Mouse (Mus musculus) splenic B cell, adult 2 months (primary cell): ENCODE data around the gene Zfc3h1.

Source experiments
- DNase-seq: peaks from one replicate; pipeline ENCODE4 v3.0.0-alpha.2; 2011; ENCODE audit warnings: low read depth, low spot score
- H3K27me3 ChIP-seq: 2 replicates; pipeline ENCODE4 v1.6.1; 2012; ENCODE audit warnings: mild to moderate bottlenecking, low read length, moderate library complexity, mixed read lengths; ENCODE audit not compliant: control insufficient read depth, poor library complexity, insufficient read depth, severe bottlenecking
- H3K36me3 ChIP-seq: 2 replicates; pipeline ENCODE4 v1.6.1; 2012; ENCODE audit warnings: mild to moderate bottlenecking, low read length, moderate library complexity, mixed read lengths; ENCODE audit not compliant: control insufficient read depth, poor library complexity, insufficient read depth, severe bottlenecking

Gene Zfc3h1

DNA sequence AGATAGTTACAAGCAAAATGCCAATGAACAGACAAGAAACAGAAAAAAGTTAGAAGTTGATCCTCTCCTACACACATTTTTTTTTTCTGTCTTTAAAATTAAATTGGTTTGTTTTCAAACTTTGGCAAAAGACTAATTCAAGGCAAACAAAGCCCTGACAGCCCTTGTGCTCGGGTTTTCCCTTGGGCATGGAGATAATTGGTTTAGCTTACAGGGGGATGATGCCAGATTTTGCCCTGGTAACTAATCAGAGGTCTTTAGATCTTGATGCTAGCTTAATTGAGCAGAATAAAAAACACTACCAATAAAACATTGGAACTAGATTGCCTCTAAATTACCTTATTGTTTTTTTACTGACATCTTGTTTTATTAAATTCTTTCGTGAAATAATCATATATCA is 40.6 kb downstream of the Zfc3h1 start:
- DNase-seq, result no peak
- H3K27me3 ChIP-seq, result no peaks in the 10 kb centered on the region
- H3K36me3 ChIP-seq, result peaks cover 22% of the 10 kb centered on the region; the same call in 1 of the 2 replicates

DNA sequence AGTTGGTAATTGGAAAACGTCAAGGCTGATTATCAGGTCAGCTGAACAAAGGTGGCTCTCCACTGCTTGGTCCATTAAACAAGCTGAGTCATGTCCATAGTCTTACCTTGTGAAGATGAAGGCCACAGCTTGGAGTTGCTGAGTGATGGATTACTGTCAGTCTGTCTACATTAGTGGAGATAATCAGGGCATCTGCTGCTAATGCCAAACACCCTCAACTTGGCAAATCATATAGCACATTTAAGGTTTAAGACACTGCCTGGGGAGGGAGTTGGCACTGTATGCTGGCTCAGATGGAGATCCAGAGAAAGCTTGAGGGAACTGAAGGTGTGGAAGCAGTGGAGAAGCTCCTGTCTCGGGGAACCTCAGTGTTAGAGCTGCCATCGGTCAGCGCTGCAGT is 52.5 kb downstream of the Zfc3h1 start:
- no peak for DNase-seq
- Histone ChIP-seq H3K36me3 (peaks cover 6% of the 10 kb centered on the region; the same call in 1 of the 2 replicates), H3K27me3 (no peaks in the 10 kb centered on the region)

DNA sequence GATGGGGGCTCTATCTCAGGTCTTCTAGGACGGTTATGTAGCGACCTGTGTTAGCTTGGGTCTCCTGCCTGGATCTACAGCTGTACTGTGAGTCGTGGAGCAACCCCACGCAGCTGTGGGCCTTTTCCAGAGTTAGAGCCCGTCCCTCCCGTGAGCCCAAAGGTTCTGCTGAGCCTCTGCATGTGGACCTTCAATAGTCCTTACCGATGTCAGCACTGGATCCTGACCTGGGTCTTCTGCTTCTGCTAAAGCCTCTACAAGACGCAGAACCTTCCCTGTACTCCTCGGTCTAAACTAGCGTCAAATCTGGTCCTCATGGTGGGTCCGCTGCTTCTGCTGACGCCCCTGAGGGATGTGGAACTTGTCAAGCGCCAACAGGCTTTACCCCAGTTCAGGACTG is 63.9 kb downstream of the Zfc3h1 start:
- DNase-seq, result no peak
- Histone ChIP-seq H3K36me3 (no peaks in the 10 kb centered on the region), H3K27me3 (no peaks in the 10 kb centered on the region)

DNA sequence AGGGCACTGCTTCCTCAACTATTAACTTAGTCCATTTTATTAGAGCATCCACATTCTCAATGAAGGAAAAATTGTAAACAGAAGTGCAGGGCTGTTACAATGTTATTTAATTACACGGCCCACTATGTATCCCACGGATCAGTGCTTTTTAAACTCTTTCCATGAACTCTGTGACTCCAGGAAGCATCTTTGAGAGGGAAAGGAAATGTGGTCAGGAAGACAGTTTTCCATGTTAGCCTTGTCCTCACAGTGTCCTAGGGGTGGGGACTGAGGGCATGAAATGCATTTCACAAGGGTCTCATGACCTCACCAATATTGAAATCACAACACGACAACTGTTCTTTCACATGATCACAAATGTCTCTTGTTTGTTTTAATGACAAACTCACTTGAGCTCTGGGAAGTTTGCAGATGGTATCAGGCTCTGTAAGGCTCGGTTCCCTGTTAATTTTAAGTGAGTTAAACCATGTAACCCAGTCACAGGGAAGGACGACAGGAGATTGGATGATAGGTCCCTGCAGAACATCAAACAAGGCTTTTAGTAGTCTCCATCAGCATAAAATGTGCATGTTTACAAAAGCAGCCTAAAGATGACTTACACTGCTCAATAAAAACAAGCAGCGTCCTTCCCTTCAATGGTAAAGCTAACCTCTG is 72.7 kb downstream of the Zfc3h1 start:
- DNase-seq, result no peak
- Histone ChIP-seq H3K27me3 (no peaks in the 10 kb centered on the region), H3K36me3 (no peaks in the 10 kb centered on the region)

DNA sequence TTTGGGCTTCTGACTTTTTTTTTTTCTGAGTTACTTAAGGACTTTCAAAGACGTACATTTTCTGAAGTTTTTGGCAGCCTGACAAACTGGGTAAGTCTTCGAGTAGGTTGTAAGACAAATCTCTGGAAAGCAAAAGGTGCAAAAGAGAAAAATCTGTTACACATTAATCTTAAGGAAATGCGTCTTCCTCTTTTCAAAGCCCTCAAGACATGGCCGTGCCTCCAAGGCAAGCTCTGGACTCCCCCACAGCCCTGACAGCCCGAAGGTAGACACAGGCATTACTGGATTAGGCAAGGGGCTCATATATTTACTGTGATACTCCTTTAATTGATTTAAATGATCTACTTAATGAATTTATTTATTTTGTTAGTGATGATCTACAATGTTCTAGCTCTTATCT is 77.9 kb downstream of the Zfc3h1 start:
- DNase-seq, result no peak
- H3K27me3 ChIP-seq, result no peaks in the 10 kb centered on the region
- no peaks in the 10 kb centered on the region for H3K36me3 ChIP-seq

DNA sequence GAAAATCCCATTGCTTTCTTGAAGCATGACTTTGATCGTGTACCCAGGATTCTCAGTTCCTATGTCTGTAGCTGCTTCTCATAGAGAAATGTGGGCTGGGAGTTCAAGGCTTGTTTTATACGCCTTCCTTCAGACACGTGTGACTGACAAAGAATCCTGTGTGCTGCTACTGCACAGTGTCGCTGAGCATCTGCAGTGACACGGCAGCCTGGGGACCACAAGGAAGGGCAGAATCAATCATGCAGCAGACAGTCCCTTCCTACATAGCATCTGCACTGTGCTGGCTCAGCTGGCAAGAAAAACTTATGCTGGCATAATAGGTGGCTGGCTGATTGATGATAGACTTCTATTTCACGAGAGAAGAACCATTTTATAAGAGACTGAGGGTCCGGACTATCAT is 80.3 kb downstream of the Zfc3h1 start:
- Histone ChIP-seq H3K27me3 (no peaks in the 10 kb centered on the region), H3K36me3 (no peaks in the 10 kb centered on the region)
- DNase-seq, result no peak

DNA sequence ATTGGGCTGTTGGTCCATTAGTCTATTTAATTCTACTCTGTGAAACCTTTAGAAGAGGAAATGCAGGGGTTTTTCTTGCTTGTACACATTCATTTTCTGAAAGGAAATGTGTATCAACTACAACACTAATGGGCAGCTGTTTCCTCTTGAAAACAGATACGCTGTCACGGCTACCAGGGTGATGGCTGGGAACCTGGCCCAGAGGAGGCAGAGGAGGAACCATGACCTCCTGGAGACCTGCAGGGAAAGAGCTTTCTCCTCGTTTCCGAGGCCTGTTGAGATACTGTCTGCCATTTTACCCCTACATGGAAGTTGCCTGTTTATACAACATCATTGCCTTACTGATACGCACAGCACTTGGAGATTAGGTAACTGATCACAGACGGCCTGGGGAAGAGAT is 81.0 kb downstream of the Zfc3h1 start:
- no peaks in the 10 kb centered on the region for H3K27me3 ChIP-seq
- H3K36me3 ChIP-seq, result no peaks in the 10 kb centered on the region
- no peak for DNase-seq

DNA sequence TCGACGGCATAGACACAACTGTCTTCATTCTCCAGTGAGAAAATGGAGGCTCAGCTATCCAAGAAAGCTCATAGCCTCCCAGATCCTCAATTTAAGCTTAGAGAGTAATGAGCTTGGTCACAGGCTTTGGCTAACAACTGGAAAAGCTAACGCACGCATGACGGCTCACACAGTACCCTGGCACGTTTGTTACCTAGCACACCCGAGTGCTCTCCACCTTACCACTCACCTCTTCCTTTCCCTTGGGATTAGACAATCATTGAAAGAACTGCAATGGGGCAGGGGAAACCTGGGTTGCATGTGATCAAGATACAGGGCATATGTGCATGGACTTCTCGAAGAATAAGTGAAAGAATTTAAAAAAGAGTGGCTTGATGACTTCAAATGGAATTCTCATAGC is 83.2 kb downstream of the Zfc3h1 start:
- no peak for DNase-seq
- no peaks in the 10 kb centered on the region for H3K36me3 ChIP-seq
- no peaks in the 10 kb centered on the region for H3K27me3 ChIP-seq

DNA sequence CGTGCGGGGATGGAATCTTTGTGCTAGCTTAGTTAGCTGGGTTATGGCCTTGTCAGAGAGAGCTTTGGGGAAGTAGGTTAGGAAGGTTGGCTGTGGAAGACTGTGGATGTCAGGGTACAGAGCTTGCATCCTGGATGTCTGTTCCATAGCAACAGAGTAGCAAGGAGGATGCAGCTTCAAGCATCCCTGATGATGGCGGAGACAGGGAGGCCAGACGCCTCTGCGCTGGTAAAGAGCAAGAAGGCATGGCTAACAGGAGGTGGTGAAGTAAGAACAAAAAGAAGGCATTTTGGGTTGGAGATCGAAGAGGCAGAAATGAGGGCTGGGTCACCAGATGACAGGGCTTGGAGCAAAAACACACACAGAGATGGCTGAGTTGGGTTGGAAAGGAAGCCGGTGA is 83.9 kb downstream of the Zfc3h1 start:
- Histone ChIP-seq H3K27me3 (no peaks in the 10 kb centered on the region), H3K36me3 (no peaks in the 10 kb centered on the region)
- no peak for DNase-seq

DNA sequence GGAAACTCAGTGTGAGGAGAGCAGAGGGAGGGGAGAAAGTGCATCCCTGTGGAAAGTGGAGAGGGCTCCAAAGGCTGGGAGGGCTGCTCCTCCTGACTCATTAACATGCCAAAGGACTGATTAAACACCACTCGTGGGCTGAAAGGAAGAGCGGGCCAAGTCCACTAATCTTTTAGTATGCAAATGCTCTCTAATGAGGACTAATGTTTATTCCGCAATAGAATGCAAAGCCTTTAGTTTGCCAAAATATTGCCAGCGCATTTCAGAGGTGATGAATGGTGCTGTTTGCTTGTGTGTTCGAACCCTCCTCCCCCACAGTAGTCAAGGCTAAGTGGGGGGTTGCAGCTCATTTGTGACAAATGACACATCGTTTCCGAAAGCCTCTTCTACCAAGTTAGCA is 84.3 kb downstream of the Zfc3h1 start:
- DNase-seq, result no peak
- Histone ChIP-seq H3K27me3 (no peaks in the 10 kb centered on the region), H3K36me3 (no peaks in the 10 kb centered on the region)

DNA sequence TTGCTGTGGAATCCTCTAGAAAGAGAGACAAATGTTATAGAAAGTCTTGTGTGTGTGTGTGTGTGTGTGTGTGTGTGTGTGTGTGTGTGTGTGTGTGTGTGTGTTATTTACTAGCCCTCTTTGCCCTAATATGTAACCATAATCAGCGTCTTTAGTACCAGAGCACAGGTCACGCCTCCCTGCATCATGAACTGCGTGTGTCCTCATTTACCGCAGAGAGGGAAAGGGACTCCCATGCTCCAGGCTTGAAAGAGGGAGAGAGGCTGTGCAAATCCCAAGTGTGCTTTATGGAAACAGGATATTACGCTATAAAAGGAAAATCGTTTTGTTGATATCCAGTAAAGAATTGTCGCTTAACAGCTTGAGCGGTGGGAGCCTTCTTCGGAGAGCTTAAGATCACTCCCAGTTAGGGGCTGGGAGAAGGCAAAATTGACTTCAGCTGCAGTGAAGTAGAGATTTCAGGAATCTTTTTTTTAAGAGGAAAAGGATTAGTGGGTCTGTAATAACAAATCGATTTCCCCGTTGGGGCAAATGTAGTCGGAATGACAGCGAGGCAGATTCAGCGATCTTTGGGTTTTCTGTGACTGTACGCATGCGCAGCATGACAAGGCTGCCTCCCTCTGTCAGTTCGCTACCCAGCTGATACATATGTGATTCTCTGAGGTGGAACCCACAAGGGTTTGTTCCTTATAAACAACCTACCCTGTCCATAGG is 86.0 kb downstream of the Zfc3h1 start:
- Histone ChIP-seq H3K27me3 (no peaks in the 10 kb centered on the region), H3K36me3 (no peaks in the 10 kb centered on the region)
- peak; percentile 52 for DNase-seq

DNA sequence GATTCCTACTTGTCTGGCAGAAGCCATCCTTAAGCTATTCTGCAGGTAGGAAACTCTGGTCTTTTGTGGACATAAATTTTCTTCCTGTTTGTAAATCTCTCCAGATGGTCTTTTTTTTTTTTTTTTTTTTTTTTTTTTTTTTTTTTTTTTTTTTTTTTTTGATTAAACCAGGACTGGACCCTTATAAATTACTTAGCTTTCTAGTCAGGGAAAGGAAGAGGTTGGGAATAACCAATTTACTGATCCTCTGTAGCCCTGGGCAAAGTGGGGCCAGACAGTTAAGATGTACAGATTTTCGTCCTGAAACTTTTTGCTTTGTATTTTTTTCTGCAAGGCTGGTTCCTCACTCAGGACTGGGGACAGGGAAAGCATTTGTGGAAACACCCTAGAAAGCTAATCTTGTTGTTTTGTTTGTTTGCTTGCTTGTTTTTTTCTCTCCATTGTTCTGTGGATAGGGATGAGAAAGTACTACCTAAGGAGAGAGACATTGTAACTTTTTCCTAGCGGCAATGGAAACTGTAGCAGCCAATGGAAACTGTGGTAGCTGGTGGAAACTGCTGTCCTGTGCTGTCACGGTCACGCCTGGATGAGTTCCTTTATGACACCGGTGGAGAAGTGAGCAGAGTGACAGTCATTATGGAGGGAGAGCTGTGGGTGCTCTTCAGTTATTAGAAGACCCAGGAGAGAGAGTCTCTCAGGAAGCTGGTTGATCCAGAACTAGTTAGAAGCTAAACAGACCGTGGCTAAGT is 88.6 kb downstream of the Zfc3h1 start:
- Histone ChIP-seq H3K36me3 (no peaks in the 10 kb centered on the region), H3K27me3 (no peaks in the 10 kb centered on the region)
- peak; percentile 71 for DNase-seq

DNA sequence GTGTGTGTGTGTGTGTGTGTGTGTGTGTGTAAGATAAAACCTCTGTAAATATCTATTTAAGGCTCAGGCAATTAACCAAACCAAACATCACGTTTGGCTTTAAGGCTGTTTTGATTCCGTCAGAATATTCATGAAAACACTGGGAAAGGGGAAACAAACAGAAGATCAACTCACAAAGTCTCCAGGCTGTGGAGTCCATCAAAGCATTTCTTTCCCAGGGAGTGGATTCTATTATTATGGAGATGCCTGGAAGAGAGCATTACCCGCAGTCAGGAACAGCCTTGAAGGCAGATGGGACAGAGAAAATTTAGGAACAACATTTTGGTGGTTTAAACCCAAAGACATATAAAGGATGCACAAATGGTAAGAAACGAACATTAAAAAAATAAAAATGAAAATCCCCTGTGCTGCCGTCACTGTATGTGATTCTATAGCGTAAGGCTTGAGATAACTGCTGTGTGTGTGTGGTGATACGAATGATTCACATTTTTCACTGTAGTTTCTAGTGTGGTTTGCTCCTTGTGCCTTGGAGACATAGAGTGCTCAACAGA is 90.3 kb downstream of the Zfc3h1 start:
- no peak for DNase-seq
- H3K27me3 ChIP-seq, result no peaks in the 10 kb centered on the region

DNA sequence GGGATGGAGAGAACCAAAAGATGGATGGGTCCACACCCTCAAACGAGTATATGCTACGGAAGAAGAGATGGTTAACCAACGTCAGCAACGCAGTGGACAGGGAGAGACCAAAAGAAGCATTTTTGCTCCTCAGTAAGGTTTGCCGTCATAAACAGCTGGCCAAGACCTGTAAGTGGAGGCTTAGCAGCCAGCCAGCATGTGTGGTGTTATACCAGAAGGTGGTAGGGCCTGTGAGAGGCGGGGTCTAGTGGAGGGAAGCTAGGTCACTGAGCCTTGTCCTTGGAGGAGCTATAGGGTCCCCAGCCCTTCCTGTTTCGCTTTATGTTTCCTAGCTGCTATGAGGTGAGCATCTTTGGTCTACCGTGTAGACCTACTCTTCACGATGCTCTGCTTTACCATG is 91.7 kb downstream of the Zfc3h1 start:
- peak; percentile 64 for DNase-seq
- H3K36me3 ChIP-seq, result no peaks in the 10 kb centered on the region
- H3K27me3 ChIP-seq, result no peaks in the 10 kb centered on the region

More for the DNA sequence above, 90.3 kb downstream of the Zfc3h1 start:
- no peaks in the 10 kb centered on the region for H3K36me3 ChIP-seq
